Mouse (Mus musculus): Measurements from ENCODE around the gene Stox2.

Gene Stox2

DNA sequence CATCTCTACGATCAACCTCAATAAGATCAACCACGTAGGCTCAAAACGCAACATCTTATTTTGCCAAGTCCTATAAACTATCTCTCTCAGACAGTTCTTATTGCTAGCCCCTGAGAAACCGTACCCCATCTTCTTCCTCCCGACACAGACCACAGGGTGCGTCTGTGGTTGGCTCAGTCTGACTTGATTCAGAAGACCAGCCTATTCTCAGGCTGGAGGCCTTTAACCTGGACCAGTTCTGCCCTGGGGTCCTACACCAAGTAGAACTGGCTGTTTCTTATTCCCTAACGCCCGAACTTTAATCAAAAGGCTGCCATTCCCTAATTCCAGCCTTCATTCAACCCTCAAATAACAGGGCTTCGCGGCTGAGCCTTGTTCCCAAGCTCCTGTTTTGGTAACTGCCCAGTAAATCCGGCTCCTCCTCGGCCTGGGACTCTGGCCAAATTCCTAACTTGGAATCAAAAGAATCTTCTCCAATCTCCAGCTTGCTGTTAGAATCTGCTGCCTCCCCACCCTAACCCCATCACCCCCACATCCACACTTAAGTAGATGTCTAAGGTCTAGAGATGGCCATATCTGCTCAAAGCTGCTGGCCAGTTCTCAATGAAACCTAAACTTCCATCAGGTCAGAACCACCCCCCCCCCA lies 91.5 kb downstream of the Stox2 start:
- peak; percentile 88 for DNase-seq (ENCODE audit: inconsistent ontology term)

DNA sequence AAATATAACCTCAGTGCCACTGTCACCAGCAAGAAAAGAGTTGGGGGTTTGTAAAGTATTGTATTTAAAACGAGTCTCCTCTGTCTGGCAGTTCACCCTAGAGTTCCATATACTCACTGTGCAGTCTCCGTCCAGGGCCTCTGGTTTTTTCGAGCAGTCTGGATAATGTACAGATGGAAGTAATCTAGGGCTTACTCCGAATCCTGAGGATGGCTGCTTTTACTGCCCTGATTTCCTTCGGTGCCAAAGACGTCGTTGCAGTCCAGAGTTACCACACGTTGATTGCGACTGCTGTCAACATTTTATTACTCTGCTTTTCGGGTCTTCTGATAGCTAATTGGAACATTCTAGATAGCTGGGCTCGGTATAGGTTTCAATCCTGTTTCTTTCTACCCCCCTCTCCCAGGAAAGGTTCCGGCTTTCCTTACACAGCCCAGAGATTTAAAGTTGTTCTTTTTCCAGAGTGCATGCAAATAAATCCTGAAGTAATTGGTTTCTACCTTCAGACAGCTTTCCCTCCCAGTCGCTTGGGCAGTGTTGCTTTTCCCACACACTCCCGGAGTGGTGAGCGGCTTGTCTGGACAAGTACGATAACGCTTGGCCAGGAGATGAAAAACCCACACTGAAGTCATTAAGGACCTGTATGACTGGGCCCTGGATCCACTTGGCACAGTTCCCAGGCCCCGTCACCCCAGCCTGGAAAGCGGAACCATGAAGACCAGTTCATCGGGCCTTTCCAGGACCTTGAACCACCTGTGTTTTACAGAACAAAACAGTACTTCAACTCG lies 94.1 kb downstream of the Stox2 start:
- peak; percentile 89 for DNase-seq (ENCODE audit: inconsistent ontology term)

DNA sequence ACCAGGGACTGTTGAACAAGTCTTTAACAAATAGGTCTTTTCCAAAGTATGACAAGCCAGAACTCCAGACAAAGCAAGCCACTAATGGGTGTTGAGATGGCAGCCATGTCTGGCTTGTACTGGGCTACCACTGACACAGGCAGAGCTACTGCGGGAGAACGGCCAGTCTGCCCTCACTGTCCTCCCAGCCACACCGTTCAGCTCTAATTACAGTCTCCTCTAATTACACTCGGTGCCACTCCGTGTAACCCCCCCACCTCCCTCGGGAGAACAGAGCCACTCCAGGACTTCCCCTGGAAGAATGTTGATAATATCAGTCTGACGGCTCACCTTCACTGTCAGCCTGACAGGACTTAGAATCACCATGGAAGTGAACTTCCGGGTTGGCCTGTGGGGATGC lies 97.1 kb downstream of the Stox2 start:
- DNase-seq (ENCODE audit: inconsistent ontology term), result peak; percentile 66

DNA sequence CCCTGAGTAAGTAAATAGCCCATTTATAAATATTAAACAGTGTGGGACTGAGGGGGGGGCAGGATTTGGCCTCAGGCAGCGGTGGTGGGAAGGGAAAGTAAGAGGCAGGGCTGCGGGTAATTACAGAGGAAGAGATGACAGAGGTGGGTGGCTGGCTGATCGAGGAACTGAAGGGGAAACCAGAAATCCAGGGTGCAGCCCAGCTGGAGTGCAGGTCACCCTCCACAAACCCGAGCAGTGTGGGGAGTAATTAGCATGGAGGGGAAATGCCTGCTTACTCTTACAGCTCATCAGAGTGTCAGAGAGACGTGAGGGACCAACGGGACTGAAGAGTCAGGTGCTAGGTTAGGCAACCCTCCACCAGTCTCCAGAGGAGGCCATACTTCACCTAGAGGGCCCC lies 98.4 kb downstream of the Stox2 start:
- DNase-seq (ENCODE audit: inconsistent ontology term), result no peak

DNA sequence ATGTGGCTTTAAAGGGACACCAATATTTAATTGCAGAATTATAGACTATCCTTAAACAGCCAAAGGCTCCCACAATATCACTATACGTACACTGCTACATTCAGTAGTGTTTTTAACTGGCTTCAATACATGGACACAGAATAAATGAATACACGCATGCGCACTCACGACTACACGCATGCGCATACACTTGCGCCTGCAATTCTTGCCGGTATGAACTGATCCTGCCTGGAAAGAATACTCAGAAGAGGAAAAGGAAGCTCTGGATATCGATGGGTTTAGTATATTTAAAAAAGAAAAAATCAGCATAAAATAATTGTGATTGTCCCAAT lies 100.4 kb downstream of the Stox2 start:
- no peak for DNase-seq (ENCODE audit: inconsistent ontology term)

DNA sequence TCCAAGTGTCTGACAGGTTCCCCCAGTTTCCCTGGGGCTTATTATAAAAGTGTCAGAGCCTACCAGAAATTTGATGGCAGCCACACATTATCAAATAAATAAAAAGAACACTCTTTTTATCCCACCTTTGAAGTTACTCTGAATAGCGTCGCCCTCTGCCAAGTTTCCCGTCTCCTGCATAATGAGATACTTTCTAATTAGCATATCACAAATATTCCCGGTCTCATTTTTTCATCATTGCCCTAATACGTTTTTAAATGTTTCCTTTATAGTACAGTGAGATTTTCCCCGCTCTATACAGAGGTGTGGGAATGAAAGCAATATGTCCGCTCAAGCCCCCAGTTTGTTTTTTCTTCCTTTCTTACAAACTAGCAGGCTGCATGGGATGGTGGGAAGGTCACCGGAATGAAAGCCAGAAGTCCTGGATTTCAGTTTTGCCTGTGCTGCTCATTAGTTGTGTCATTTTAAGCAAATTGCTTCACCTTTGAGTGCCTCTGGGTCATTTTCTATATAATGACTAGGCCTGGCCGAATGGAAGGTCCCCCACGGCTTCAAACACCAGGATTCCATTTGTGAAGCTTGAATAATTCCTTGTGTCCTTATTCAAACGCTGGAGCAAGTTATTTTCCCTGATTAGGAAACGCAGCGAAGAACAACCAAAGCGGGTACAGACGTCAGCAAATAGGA lies 100.9 kb downstream of the Stox2 start:
- DNase-seq (ENCODE audit: inconsistent ontology term), result peak; percentile 93

DNA sequence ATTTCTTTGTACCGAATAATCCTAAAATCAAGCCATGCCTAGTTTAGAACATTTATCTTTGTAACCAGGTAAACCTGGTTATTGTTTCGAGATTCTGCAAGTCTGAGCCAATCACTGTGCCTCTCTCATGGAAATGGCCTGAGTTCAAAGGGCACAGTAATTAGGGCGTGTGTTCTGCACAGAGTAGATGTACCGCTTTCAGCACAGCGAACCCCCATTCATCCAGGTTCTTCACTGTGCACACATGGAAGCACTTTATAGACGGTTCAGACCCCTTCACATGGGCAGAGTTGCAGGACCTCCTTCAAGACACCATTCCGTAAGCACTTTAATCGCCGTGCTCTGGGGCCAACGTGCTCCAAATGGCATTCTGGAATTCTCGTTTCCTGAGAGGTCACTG lies 104.7 kb downstream of the Stox2 start:
- DNase-seq (ENCODE audit: inconsistent ontology term), result no peak

DNA sequence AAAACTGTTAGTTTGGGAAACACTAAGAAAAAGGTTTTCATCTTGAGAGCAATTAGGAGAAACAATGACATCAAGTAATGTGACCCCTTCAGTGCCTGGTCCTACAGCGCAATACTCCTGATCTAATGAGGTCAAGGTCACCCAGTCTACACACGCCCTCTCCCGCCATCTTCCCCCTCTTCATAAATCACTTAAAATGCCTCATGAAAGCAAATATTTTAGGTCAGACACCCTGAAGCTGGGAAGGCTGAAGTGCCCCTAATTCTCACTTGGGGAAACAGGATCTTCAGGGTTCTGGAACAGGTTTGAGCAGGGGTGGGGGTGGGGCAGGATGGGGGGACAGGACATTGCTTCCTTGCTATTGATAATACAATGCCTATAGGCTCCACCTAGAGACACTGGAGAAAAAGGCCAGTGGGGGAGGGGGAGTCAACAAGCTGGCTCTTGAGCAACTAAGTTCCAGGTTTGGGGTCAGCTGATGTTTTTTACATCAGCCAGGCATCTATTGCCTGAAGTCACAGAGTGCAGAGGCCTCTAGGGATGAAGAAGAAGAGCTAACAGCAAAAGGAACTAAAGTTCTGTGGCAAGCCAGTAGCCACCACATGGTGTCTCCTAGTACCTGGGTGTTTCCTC lies 107.4 kb downstream of the Stox2 start:
- DNase-seq (ENCODE audit: inconsistent ontology term), result no peak

DNA sequence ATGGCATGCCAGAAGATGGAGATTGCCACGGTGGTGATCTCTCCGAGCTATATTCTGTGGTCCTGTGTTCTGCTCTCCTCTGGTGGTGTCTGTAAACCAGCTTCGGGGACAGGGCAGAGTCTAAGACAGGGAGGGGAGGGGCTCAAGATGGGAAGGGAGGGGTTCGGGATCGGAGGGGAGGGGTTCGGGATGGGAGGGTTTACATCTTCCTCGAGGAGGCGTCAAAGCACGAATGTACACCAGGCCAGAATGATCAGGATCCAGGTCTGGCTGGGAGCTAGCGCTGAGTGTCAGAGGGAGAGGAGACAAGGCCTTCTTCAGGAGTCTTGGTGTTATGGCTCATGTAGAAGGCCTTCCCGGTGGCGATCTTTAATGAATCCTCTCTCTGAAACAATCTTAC lies 109.7 kb downstream of the Stox2 start:
- no peak for DNase-seq (ENCODE audit: inconsistent ontology term)

DNA sequence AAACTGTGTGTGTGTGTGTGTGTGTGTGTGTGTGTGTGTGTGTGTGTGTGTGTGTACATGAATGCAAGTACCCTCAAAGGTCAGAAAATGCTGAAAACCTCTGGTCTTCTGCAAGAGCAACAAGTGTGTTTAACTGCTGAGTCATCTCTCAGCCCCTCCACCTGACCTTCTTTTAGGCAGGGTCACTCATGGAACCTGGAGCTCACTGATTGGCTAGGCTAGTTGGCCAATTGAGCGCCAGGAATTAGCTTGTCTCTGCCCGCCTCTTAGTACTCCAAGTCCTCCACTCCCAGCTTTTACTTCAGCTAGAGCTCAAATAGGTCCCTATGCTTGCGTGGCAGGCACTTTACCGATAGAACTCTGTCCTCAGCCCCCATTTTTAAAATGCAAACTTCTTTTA lies 110.2 kb downstream of the Stox2 start:
- no peak for DNase-seq (ENCODE audit: inconsistent ontology term)

DNA sequence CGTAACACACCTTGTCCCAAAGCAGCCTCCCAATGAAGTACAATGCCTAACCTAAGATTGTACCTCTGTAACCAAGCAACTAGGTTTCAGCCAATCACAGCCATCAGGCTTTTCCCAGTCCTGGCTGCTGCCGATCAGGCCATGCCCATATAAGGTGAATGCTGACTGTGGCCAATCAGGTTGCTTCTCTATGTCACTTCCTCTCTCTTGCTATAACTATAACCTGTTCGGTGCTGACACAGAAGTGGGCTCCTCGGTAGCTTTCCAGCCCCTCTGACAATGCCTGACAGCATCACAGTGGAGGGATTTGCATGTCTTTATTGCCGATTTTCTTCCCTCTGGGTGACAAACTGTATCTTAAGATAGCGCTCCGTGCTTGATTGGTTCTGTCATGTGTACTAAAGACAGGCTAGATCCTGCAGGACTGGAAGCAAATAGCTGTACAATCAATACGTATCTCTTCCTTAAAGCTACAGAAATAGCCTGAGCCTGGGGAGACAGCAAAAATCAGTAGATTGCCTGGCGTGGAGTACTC lies 111.9 kb downstream of the Stox2 start:
- peak; percentile 36 for DNase-seq (ENCODE audit: inconsistent ontology term)

DNA sequence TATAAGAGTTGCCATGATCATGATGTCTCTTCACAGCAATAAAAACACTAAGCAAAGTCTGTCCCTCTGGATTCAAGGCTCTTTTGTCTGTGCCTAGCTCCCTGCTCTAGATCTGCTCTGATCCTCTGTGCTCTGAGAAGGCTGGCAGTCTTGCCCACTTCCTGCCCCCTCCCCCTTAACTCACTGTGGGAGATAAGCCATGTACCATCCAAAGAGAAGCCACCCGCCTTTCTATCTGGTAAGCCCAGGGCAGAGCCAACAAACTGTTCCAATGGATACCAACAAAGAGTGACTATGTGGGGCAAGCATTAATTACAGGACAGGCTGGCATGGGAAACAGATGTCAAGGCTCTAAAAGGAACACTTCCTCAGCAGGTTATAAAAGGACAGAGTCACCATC lies 113.2 kb downstream of the Stox2 start:
- peak; percentile 66 for DNase-seq (ENCODE audit: inconsistent ontology term)

DNA sequence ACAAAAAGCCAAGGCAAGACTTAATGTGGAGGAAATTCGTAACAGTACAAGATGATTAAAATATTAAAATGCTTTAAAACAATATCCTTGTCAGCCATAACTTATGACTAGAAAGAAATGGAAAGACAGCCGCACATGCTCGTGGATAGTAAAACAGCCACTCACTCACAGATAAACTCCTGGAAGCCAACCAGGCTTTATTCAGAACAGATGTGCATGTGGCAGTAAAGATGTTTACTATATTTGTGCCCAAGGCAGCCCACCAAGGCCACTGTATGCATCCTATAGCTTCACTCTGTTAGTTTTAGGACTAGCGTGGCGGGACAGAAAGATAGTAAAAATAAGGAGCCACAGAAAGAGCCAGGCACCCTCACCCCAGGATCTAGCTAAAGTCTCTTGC lies 115.2 kb downstream of the Stox2 start:
- no peak for DNase-seq (ENCODE audit: inconsistent ontology term)

DNA sequence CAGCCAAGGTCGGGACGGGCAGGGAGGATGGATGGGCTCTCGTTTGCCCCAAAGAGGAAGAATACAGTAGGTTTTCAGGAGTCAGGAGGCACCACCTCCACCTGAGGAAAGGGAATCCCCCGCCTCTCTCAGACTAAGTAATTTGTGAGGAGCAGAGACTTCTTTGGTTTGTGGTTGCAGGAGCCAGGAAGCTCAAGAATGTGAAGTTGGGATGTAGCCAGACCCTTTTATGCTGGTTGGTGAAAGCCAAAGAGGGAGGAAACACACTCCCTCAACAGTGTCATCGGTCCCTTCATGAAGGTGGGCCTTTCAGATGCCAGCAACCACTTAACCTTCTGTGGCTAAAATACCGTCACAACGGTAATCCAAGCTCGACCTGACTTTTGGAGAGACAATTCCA lies 119.8 kb downstream of the Stox2 start:
- DNase-seq (ENCODE audit: inconsistent ontology term), result peak; percentile 50

DNA sequence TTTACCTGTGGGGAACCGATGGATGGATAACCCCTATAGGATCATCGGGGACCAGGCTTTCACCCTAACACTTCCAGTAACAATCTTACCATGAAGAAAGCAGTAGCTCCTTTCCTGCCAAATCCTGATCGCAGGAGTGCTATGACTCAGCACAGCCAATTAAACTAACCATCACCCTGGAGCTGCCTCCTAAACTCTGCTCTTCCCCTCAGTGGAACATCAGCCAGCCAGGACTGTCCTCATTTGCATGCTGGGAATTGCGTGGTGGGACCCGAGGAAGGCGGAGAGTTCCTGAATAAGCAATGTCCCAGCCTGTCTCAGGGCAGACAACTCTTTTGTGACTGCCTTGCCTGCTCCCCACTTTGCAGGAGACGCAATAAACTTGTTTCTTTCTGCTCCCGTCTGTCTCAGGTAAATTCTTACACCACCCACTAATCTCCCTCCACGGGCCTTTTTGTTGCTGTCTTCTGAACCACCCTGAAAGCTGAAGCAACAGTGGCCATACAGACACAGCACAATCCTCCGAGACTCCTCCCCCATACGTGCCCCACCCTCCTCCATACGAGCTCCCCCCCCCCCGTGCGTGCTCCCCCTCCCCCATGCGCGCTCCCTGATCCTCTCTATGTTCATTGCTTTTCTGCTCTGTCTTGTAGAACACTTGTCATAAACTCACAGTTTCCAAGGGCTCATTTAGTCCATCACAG lies 121.9 kb downstream of the Stox2 start:
- DNase-seq (ENCODE audit: inconsistent ontology term), result peak; percentile 81

DNA sequence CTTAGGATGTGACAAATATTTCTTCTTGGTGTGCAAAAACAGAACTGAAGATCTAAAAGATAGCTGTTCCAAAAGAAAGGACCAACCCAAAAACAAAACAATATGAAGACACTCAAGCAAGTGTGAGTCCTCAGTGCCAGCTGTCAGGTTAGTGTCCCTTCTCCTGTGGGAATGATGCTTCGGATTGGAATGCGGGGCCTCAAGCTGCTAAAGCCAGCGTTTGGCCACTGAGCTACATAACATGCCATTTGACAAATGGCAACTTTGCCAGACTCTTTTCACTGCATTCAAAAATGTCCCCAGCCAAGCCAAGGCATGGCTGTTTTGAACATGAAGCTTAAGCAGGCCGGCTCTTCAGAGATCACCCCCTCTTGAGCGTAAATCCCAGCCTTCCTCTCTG lies 124.9 kb downstream of the Stox2 start:
- peak; percentile 77 for DNase-seq (ENCODE audit: inconsistent ontology term)

DNA sequence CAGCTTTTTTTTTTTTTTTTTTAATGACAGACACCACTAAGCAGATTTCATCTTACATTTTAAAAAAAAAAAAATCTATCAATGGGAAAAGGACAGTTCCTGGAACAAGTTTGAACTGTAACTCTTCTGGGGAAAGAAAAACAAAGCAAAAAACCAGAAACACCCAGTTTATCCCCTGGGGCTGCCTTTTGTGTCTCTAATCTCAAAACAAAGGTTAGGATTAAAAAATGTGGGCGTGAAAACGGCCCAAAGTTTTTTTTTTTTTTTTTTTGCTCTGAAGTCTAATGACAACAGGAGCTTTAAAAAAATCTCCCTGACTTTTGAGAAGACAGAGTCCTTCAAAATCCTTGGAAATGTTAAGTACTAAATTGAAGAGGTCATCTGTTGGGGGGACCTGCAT lies 125.5 kb downstream of the Stox2 start:
- DNase-seq (ENCODE audit: inconsistent ontology term), result no peak

DNA sequence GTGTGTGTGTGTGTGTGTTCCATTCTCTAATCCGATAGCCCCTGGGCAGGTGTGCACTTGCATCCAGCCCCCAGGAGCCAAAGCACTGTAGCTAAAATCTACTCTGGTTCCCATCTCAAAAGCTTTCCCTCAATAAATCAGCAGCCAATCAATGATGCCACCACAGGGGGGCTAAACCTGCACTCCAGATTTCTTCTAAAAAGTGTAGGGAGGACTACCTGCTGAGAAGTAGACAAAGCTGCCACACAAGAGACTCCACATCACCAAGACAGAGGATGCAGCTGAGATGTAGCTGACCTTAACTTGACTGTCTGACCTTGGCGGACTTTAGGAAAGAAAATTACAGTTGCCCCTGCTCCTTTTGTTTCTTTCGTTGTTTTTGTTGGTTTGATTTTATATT lies 127.7 kb downstream of the Stox2 start:
- no peak for DNase-seq (ENCODE audit: inconsistent ontology term)

DNA sequence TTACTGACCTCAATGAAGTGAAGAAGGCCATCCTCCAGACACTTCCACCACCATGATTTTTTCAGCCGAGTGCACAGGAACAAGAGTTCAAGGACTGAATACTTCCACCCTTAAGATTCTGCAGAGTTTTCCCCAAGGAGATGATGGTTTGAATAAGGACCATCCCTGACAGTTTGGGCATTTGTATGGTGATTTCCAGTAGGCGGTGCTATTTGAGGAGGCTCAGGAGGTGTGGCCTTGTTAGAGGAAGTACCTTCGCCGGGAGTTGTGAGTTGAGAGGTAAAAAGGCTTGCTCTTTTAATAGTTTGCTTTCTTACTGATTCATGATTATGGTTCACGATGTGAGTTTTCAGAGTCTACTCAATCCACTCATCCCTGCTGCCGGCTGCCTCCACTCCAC lies 138.0 kb downstream of the Stox2 start:
- DNase-seq (ENCODE audit: inconsistent ontology term), result no peak

DNA sequence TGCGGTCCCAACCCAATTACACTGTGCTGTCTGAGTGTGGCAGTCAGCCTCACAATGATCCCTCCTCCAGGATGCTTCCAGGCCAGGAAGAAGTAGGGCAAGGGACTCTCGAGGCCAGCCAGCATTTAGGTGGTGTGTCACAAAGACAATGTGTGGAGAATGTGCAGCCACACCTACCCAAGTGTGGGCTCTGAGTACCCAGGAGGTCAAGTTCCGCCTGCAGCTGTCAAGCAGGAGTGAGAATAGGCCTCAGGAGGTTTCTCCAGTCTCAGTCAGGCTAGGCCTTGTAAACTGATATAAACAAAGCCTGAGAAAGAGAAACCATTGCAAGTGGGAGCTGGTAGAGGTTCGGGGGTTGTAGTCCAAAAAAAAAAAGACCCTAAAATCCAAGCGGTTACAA lies 139.8 kb downstream of the Stox2 start:
- no peak for DNase-seq (ENCODE audit: inconsistent ontology term)

DNA sequence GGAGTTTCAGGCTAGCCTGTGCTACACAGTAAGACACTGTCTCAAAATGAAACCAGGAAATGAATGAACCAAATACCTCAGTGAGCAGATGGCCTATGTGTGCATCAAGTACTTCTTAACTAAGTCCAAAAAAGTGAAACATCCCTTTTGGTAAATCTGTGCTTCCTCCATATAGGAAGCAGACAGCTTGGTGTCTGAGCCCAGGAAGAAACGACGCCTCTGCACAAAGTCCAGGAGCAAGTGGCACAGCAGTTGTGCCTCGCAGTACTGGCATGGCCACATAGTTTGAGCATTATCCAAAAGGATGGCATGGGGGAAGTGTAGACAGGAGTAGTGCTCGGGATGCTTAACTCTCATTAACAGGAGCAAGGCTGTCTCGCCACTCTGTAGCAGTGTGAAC lies 140.3 kb downstream of the Stox2 start:
- DNase-seq (ENCODE audit: inconsistent ontology term), result no peak

DNA sequence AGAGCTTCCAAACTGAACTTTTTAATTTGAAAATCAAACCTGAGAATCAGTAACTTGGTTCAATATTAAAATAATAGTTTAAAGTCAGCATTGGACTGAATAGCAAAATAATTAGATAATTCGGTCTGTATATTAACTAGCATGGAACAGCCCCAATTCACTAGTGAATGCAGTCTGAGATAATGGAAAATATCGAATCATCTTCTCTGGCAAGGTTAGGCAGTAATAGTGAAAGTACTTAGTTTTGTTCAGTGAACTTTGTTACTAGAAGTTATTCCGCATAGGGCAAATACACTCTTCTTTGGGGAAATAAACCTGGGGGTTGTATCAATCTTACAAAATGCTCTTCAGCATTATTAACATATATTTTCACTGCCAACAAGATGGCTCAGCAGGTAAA lies 147.7 kb downstream of the Stox2 start:
- no peak for DNase-seq (ENCODE audit: inconsistent ontology term)

Measured in Muller cell, postnatal 12 days (primary cell).